In genomic region chr7:141302702-141303268, GRCm38 (mm10) we compare ENCODE assay signal across 16 mouse cellular contexts. TPM values are rescaled to one million over a fixed set of nuclear protein-coding genes. Genes with fewer than 3 reads are reported as not detected.
DNase-seq lines count a peak whose midpoint lies in the region; ATAC-seq and TF ChIP-seq lines count a peak whose summit lies in the region.
"Had no signal": no experiment of that assay in that cellular context is flagged by ENCODE, and none has a peak within 500 bp of the region (broad histone marks: within the 10 kb centered on the region; RNA-seq: fewer than 3 reads in every experiment).

No protein-coding gene starts in this region.

- WGBS in liver, embryonic 16.5 days (ENCODE audit: insufficient replicate concordance) = 68% methylated on average over 1 of the region's 1 CpGs
- 81% methylated on average over 1 of the region's 1 CpGs for WGBS in liver, embryonic 11.5 days
- 88% methylated on average over 1 of the region's 1 CpGs for WGBS in hindbrain, postnatal 0 days

- H3K9me3 ChIP-seq in liver, embryonic 16.5 days (replicated peaks; ENCODE audit: control insufficient read depth, low read length) = no peaks in the 10 kb centered on the region
- no peaks in the 10 kb centered on the region for H3K9me3 ChIP-seq in liver, embryonic 11.5 days (ENCODE audit: control insufficient read depth, low read length)
- H3K9me3 ChIP-seq in hindbrain, postnatal 0 days (ENCODE audit: low read length) = no peaks in the 10 kb centered on the region
- H3K9me3 ChIP-seq: hindbrain, embryonic 13.5 days had no signal

- TF ChIP-seq CTCF in hindbrain, postnatal 0 days (IDR thresholded peaks at IDR 0.05; ENCODE audit: low read depth) = no peak

- no peak overlapping the region for H3K4me3 ChIP-seq in liver, embryonic 16.5 days (ENCODE audit: low read depth, low read length)
- no peak overlapping the region for H3K4me3 ChIP-seq in liver, embryonic 11.5 days (ENCODE audit: low read depth, low read length)
- no peak overlapping the region for H3K4me3 ChIP-seq in hindbrain, postnatal 0 days (ENCODE audit: low read length)
- H3K4me3 ChIP-seq: hindbrain, embryonic 13.5 days had no signal

- H3K4me2 ChIP-seq in liver, embryonic 16.5 days (ENCODE audit: low read depth, low read length) = no peak overlapping the region
- H3K4me2 ChIP-seq in liver, embryonic 11.5 days = no peak overlapping the region
- no peak overlapping the region for H3K4me2 ChIP-seq in hindbrain, postnatal 0 days (ENCODE audit: low read depth, low read length)
- H3K4me2 ChIP-seq: hindbrain, embryonic 13.5 days had no signal

- no peak for DNase-seq in liver, embryonic 11.5 days (ENCODE audit: low spot score)
- DNase-seq in CD4-positive, CD25-positive, alpha-beta regulatory T cell, adult 2 months (ENCODE audit: low read depth, low spot score) = peak; percentile 61
- peak; percentile 13 for DNase-seq in fat pad, adult 2 months (ENCODE audit: extremely low read depth, low read depth, low spot score)
- DNase-seq in thymus, postnatal 0 days (ENCODE audit: low spot score) = peak; percentile 59
- DNase-seq in hindbrain, postnatal 0 days (ENCODE audit: low spot score) = no peak
- no peak for DNase-seq in Muller cell, postnatal 12 days (ENCODE audit: inconsistent ontology term)
- DNase-seq: adrenal gland, adult 8-10 months; forebrain, postnatal 0 days; kidney, postnatal 10 days; midbrain, embryonic 14.5 days had no signal

- H3K4me1 ChIP-seq in liver, embryonic 16.5 days (ENCODE audit: control insufficient read depth, low read depth, low read length) = peaks cover 4% of the 10 kb centered on the region
- H3K4me1 ChIP-seq in liver, embryonic 11.5 days (replicated peaks; ENCODE audit: control insufficient read depth, insufficient read depth, low read length) = no peaks in the 10 kb centered on the region; the same call in 1 of the 2 replicates
- no peaks in the 10 kb centered on the region for H3K4me1 ChIP-seq in hindbrain, postnatal 0 days (ENCODE audit: insufficient read depth, low read length)
- H3K4me1 ChIP-seq: hindbrain, embryonic 13.5 days had no signal

- H3K27me3 ChIP-seq in liver, embryonic 16.5 days (ENCODE audit: control insufficient read depth, insufficient read depth, low read depth, low read length) = no peaks in the 10 kb centered on the region
- H3K27me3 ChIP-seq in liver, embryonic 11.5 days (replicated peaks; ENCODE audit: control insufficient read depth, insufficient read depth, low read length) = no peaks in the 10 kb centered on the region
- H3K27me3 ChIP-seq in hindbrain, postnatal 0 days (ENCODE audit: insufficient read depth, low read length) = no peaks in the 10 kb centered on the region
- H3K27me3 ChIP-seq: hindbrain, embryonic 13.5 days had no signal

- H3K36me3 ChIP-seq in liver, embryonic 16.5 days (ENCODE audit: control insufficient read depth, insufficient read depth) = peaks cover 20% of the 10 kb centered on the region
- H3K36me3 ChIP-seq in liver, embryonic 11.5 days (ENCODE audit: control insufficient read depth, insufficient read depth, low read length) = peaks cover 51% of the 10 kb centered on the region
- peaks cover 74% of the 10 kb centered on the region for H3K36me3 ChIP-seq in hindbrain, postnatal 0 days (ENCODE audit: insufficient read depth, low read length)

- no peak overlapping the region for H3K27ac ChIP-seq in liver, embryonic 16.5 days (ENCODE audit: low read length)
- H3K27ac ChIP-seq in liver, embryonic 11.5 days (ENCODE audit: low read depth, low read length) = no peak overlapping the region
- H3K27ac ChIP-seq in hindbrain, postnatal 0 days = no peak overlapping the region
- H3K27ac ChIP-seq: hindbrain, embryonic 13.5 days had no signal

- 0 out of 2 replicates have a peak, but pooled peaks have one; percentile 12 for ATAC-seq in liver, embryonic 16.5 days (ENCODE audit: low read depth)
- no peak for ATAC-seq in liver, embryonic 11.5 days (replicated peaks; ENCODE audit: low FRiP score)
- ATAC-seq in hindbrain, postnatal 0 days = no peak
- ATAC-seq: forebrain, postnatal 0 days; lung, postnatal 0 days had no signal

- no peak overlapping the region for H3K9ac ChIP-seq in liver, embryonic 16.5 days (ENCODE audit: low read depth, low read length)
- H3K9ac ChIP-seq in liver, embryonic 11.5 days (ENCODE audit: low read depth, low read length) = no peak overlapping the region
- H3K9ac ChIP-seq in hindbrain, postnatal 0 days (replicated peaks; ENCODE audit: low read length) = no peak overlapping the region
- H3K9ac ChIP-seq: forebrain, postnatal 0 days; hindbrain, embryonic 13.5 days had no signal

RNA-seq across cellular contexts. Expression of gene Drd4, which starts 11.0 kb away (rescaled TPM):
- polyA plus RNA-seq in liver, embryonic 16.5 days (2015; fragmentation: Nextera tagmentation; extraction: Ambion mirVana) = not detected in 2 replicates
- polyA plus RNA-seq in liver, embryonic 11.5 days (2014; fragmentation: Nextera tagmentation; extraction: Ambion mirVana) = 0.16 and 0.17 TPM in 2 replicates
- polyA plus RNA-seq in thymus, postnatal 0 days (2015; fragmentation: Nextera tagmentation; extraction: Ambion mirVana) = 0.33 and 0.40 TPM in 2 replicates
- 0.54 and 0.94 TPM in 2 replicates for total RNA-seq in hindbrain, postnatal 0 days (2014; rRNA removed)
- polyA plus RNA-seq in hindbrain, postnatal 0 days (2015; fragmentation: Nextera tagmentation; extraction: Ambion mirVana) = 0.73 and 0.79 TPM in 2 replicates
- polyA plus RNA-seq: heart, embryonic 14.5 days had no signal

RNA-seq across cellular contexts. Expression of gene Sct, which starts 23.9 kb away (rescaled TPM):
- polyA plus RNA-seq in liver, embryonic 16.5 days (2015; fragmentation: Nextera tagmentation; extraction: Ambion mirVana) = 1.4 TPM in 1 of 2 replicates, not detected in the other
- 1.2 and 1.6 TPM in 2 replicates for polyA plus RNA-seq in liver, embryonic 11.5 days (2014; fragmentation: Nextera tagmentation; extraction: Ambion mirVana)
- polyA plus RNA-seq in thymus, postnatal 0 days (2015; fragmentation: Nextera tagmentation; extraction: Ambion mirVana) = 3.9 and 5.0 TPM in 2 replicates
- total RNA-seq in hindbrain, postnatal 0 days (2014; rRNA removed) = 3.7 TPM in 1 of 2 replicates, not detected in the other
- 7.6 and 9.9 TPM in 2 replicates for polyA plus RNA-seq in hindbrain, postnatal 0 days (2015; fragmentation: Nextera tagmentation; extraction: Ambion mirVana)
- total RNA-seq: forebrain, postnatal 0 days; layer of hippocampus, postnatal 25 days had no signal

RNA-seq across cellular contexts. Expression of gene Deaf1, which starts 24.7 kb away (rescaled TPM):
- 11.6 and 13.6 TPM in 2 replicates for polyA plus RNA-seq in liver, embryonic 16.5 days (2015; fragmentation: Nextera tagmentation; extraction: Ambion mirVana)
- polyA plus RNA-seq in liver, embryonic 11.5 days (2014; fragmentation: Nextera tagmentation; extraction: Ambion mirVana) = 48.6 and 54.0 TPM in 2 replicates
- polyA plus RNA-seq in thymus, postnatal 0 days (2015; fragmentation: Nextera tagmentation; extraction: Ambion mirVana) = 25.6 and 27.6 TPM in 2 replicates
- 218 and 220 TPM in 2 replicates for total RNA-seq in hindbrain, postnatal 0 days (2014; rRNA removed)
- polyA plus RNA-seq in hindbrain, postnatal 0 days (2015; fragmentation: Nextera tagmentation; extraction: Ambion mirVana) = 200 and 237 TPM in 2 replicates

RNA-seq across cellular contexts. Expression of gene Tmem80, which starts 24.8 kb away (rescaled TPM):
- polyA plus RNA-seq in liver, embryonic 16.5 days (2015; fragmentation: Nextera tagmentation; extraction: Ambion mirVana) = 13.9 and 16.7 TPM in 2 replicates
- 22.2 and 27.4 TPM in 2 replicates for polyA plus RNA-seq in liver, embryonic 11.5 days (2014; fragmentation: Nextera tagmentation; extraction: Ambion mirVana)
- 43.0 and 45.6 TPM in 2 replicates for polyA plus RNA-seq in thymus, postnatal 0 days (2015; fragmentation: Nextera tagmentation; extraction: Ambion mirVana)
- 31.6 and 36.4 TPM in 2 replicates for total RNA-seq in hindbrain, postnatal 0 days (2014; rRNA removed)
- polyA plus RNA-seq in hindbrain, postnatal 0 days (2015; fragmentation: Nextera tagmentation; extraction: Ambion mirVana) = 42.0 and 44.9 TPM in 2 replicates

RNA-seq across cellular contexts. Expression of gene Cdhr5, which starts 26.2 kb away (rescaled TPM):
- polyA plus RNA-seq in liver, embryonic 16.5 days (2015; fragmentation: Nextera tagmentation; extraction: Ambion mirVana) = 0.42 and 1.6 TPM in 2 replicates
- 0.44 and 0.53 TPM in 2 replicates for polyA plus RNA-seq in liver, embryonic 11.5 days (2014; fragmentation: Nextera tagmentation; extraction: Ambion mirVana)
- polyA plus RNA-seq in thymus, postnatal 0 days (2015; fragmentation: Nextera tagmentation; extraction: Ambion mirVana) = 0.42 and 0.73 TPM in 2 replicates
- not detected in 2 replicates for total RNA-seq in hindbrain, postnatal 0 days (2014; rRNA removed)
- polyA plus RNA-seq in hindbrain, postnatal 0 days (2015; fragmentation: Nextera tagmentation; extraction: Ambion mirVana) = 0.23 TPM in 1 of 2 replicates, not detected in the other
- total RNA-seq: forebrain, postnatal 0 days; layer of hippocampus, postnatal 25 days had no signal
- polyA plus RNA-seq: forebrain, postnatal 0 days; heart, embryonic 14.5 days; hindbrain, embryonic 13.5 days; lung, postnatal 0 days; midbrain, embryonic 14.5 days; neural tube, embryonic 14.5 days had no signal

Comparison
In these comparisons a context has a peak if more than half of its experiments do, and no peak if none do; other contexts are left out.
1. DNase-seq: peak in CD4-positive, CD25-positive, alpha-beta regulatory T cell, adult 2 months (single experiment), fat pad, adult 2 months (single experiment) and thymus, postnatal 0 days (single experiment); none in liver, embryonic 11.5 days (single experiment), hindbrain, postnatal 0 days (single experiment) and Muller cell, postnatal 12 days (single experiment).